Mouse (Mus musculus): ENCODE data around the gene Pitpnc1.

Gene Pitpnc1

DNA sequence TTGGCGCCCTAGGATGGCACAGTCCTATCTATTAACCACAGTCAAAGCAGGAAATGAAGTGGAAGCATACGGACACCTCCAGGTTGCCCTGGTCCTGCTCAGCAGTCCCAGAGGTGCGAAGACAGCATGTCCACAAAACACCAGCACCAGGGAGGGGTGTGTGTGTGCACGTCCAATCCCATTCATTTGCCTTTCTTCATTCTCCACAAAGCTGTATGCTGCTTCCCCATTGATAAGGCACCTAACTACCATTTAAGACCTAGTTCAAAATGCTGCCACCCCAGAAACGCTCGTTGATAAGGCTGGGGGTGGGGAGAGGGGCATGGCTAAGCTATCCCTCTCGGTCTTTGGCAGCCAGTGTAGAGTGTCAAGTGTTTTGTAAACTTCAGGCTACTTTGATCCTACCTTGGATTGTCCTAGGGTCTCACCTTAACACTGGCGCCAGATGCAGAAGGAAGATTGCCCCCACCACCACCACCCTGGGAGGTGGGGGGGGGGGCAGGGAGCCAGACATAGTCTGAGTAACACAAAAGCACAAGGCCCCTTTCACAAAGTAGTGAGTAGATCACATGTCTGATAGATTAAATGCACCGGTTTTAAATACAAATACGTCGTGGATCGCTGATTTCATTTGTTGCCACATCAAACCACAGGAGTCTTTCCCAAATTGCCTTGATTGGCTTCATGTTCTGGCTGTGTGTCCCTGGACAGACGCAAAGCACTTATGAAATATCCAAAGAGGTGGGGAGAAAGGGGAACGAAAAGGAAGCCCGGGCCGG, 2.1 kb downstream of the Pitpnc1 start:
- peak; percentile 88 for DNase-seq (ENCODE audit: low spot score)

DNA sequence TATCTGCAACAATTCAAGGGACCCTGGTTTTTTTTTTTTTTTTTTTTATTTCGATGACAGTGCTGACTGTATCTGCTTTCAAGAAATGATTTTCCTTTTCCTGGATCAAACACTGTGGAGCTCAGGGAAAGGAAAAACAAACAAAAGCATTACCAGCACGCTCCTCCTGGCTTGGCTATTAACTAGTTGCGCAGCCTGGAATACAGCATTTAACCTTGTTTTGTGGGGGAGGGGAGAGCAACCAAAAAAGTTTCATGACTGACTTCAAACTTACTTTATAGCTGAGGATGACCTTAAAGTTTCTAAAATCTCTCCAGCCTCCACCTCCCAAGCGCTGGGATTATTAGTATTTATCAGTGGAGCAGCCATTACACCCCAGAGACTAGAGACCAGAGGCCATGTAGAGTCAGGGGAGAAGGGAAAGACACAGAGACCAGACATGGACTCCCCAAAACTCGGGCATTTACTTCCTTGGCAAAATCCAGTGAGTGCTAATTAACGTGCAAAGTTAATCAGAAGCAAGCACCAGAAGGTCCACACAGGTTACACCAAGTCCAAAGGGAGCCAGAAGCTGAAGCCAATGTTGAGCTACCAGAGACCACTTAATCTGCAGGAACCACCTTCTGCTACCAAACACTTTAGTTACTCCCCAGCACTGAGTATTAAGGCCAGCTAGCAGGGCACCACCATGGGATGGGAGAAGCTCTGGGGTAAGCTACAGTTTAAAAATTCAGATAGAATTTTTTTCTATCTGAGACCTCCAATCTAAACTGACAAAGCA, 3.7 kb downstream of the Pitpnc1 start:
- no peak for DNase-seq (ENCODE audit: low spot score)

DNA sequence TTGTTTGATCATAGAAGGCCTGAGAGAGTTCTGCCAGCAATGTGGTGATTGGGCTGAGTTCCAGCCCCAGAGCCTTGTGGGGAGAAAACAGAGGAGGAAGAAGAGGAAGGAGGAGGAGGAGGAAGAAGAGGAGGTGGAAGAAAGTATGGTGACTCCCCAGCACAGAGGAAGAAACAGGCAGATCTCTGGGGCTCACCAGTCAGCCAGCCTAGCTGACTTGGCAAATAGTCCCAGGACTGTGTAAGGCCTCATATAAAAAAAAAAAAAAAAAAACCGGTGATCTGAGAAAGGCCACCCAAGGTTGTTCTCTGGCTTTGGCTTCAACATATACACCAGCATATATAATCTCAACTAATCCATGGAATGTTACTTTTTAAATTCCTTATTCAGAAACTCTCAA, 4.5 kb downstream of the Pitpnc1 start:
- no peak for DNase-seq (ENCODE audit: low spot score)

DNA sequence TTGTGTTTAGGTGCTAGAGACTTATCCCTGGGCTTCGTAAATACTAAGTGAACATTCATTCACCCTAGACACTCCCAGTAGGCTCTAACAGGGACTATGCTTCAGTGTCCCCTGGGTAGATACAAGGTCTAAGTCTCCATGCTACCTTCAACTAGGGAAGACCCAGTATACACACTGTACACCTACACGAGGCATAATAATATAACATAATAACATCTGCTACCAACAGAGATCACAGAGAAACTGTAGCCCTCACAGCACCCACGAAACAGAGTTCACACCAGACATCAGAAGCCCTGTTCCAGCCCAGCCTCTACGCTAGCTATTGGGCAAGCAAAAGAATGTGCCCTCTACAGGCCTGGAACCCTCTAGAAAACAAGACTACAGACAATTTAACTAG, 5.5 kb downstream of the Pitpnc1 start:
- no peak for DNase-seq (ENCODE audit: low spot score)

DNA sequence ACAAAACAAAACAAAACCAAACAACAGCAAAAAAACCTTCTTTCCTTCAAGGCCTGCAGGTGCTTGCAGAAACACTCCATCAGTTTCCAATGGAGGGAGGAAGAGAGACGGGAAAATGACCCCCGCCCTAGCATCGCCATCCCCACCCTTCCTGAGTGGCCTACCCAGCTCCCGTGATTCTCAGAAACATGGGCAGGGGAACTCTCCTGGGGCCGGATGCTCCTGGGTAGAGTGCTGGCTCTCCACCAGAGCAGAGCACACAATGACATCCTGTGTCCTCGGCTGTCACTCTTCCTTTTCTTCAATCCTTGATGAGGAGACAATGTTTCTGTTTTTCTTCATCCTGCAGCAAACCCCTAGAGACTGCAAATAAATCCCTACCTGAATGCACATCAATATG, 6.4 kb downstream of the Pitpnc1 start:
- no peak for DNase-seq (ENCODE audit: low spot score)

DNA sequence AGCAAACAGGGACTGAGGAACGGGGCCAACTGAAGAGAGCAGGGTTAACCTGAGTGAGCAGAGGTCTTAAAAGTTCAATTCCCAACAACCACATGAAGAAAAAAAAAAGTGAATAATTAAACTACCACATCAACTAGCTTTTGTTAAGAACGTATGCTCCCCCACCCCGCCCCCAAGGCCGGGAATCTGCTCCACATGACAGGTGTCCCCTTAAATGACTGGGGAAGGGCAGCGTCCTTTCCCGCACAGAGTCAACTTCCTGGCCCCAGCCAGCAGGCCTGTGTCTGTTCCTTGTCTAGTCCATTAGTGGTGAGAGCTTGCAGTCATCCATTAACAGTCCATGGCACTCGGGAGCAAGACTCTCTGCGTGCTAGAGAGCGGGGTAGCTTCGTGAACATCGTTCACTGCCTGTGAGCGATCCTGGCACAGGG, 7.2 kb downstream of the Pitpnc1 start:
- DNase-seq (ENCODE audit: low spot score) = no peak

DNA sequence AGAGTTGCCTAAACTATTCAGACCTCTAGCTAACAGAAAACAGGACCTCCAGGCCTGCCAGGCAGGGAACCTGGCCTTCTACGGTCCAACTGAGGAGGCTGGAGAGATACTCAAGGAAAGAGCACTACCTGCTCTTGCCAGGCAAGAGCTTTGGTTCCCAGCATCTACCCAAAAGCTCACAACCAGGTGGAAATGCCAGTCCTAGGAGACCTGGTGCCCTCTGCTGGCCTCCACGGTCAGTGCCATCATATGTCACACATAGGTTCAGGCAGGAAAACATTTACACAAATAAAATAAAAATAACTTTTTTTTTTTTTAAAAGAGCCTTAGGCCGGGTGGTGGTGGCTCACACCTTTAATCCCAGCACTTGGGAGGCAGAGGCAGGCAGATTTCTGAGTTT, 8.0 kb downstream of the Pitpnc1 start:
- no peak for DNase-seq (ENCODE audit: low spot score)

DNA sequence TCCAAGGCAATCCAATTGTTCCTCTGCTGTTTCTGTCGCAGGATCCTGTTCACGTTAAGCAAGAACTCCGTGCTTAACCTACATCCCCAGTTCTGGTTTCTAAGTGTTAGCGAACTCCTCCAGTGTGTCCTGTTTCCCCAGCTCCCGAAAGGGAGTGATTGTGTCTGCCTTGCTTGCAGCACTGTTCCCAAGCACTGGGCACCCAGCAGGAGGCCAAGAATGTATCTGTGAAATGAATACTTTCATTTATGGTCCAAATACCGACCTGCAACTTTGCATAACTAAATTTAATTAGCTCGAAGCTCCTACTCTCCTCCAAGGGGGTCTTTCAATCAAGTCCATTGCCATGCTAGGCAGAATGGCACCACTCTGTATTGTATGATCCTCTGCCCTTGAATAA, 10.7 kb downstream of the Pitpnc1 start:
- DNase-seq (ENCODE audit: low spot score) = no peak

DNA sequence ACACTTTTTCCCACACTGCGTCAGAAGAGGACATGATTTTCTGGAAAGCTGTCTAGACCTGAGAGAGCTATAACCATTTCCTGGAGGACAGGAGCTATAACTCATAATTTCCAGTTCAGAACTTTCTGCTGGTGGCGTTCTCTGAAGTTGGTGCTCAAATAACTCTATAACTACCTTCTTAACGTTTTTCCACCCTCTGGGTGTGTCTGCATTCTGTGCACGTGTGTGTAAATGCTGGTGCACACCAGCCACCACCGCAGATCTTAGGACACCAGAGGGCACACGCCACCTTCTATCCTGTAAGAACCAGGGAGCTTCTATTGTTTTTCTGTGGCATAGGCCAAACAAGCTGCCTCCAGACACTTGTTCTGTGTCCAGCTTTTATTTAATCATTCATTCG, 11.5 kb downstream of the Pitpnc1 start:
- DNase-seq (ENCODE audit: low spot score) = no peak

DNA sequence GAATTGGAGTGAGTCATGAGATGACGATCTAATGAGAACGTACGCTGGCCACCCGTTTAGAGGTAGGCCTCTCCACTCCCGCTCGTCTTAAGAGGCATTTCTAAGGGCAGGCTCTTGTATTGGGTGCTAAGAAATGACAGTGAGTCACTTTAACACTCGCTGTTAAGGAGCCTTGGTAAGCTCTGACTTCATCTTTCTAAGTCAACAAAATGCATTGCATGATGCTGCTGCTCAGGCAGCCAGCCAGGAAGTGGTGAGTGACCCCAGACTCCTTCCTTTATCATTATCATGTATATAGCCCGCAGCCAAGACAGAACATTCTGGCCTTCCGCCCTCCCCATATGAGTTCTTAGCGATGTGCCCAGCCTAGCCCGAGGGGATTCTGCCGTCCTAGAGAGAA, 12.2 kb downstream of the Pitpnc1 start:
- no peak for DNase-seq (ENCODE audit: low spot score)

DNA sequence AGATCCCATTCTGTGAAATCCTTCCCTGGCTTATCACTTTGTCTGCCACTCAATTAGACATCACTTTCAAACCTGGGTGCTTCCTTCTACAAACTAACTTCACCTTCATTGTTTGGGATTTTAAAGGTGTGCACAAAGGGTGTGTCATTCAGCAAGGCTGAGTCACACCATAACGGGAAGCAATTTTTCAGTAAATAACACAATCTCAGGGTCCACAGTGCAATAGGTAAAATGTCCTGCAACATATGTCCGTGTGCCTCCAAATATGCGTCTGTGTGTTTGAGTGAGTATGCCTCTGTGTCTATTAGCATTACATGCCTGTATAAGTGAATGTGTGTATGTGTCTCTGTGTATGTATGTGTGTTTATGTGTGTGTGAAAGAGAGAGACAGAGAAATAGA, 13.2 kb downstream of the Pitpnc1 start:
- DNase-seq (ENCODE audit: low spot score) = no peak

DNA sequence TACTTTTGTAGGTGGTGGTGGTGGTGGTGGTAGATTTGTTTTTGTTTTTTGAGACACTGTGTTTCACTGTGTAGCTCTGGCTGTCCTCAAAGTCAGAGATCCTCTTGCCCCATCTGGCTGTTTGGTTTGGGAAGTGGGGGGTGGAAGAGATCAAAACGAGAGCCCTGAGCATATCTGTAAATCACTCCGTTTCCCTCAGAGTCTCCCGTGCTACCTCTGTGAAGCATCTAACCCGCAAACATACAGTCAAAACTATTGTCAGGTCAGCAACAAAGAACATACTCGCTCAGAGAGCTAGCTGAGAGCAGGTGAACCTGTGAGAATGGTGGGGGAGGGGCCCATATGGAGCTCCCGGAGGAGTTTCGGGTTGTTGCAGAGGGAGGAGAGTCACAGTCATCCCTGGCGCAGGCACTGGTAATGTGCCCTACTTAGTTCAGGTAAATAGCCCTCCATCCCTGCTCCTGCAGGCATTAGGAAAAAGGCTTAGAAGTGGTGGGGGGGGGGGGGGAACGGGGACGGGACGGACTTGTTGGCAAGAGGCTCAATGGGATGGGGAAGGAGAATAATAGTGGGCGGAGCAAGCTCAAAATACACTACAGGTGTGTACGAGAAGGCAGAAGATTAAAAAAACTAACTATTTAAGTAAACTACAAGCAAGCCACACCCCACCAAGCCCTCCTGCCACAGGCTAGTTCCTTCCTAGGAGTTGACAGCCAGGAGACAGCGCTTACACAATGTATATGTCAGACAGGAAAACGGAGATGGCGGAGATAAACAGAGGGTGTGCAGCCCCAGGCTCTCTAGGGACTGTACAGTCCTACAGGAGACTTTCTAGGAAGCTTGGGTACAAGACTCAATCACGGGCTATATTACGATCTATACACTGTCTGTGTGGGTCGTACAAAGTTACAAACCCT, 15.7 kb downstream of the Pitpnc1 start:
- no peak for DNase-seq (ENCODE audit: low spot score)

DNA sequence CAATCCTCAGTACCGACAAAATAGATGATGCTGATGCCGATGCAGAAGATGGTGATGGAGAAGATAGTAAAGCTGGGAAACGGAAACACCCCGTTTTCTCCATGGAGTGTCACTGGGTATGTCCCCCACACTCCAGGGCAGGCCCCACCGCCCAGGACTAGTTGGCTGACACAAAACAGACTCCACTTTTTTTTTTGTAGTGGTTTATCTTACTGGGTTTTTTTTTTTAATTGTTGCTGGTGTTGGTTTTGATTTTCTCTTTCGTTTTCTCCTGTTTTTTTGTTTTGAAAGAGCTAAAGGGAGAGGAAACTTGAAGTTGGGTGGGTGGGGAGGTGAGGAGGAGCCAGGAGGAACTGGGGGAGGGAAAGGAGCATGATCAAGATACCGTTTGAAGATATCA, 18.4 kb downstream of the Pitpnc1 start:
- no peak for DNase-seq (ENCODE audit: low spot score)

DNA sequence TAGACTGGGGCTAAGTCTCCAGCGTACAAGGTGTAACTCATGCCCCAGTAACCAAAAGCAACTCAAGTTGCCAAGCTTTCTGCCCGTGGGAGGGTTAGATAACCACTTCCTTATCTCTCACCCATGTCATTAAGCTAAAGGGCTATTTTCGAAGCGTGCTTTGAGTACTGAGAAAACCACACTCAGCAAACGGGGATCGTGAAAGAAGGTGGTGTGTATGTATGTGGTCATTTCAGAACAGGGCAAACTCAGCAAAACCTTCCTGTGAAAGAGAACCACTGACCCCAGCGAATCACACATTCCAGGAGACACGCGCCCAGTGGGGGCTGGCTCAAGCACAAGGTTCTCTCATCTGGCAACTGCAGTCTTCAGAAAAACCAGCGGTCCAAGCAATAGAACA, 19.4 kb downstream of the Pitpnc1 start:
- DNase-seq (ENCODE audit: low spot score) = peak; percentile 79

DNA sequence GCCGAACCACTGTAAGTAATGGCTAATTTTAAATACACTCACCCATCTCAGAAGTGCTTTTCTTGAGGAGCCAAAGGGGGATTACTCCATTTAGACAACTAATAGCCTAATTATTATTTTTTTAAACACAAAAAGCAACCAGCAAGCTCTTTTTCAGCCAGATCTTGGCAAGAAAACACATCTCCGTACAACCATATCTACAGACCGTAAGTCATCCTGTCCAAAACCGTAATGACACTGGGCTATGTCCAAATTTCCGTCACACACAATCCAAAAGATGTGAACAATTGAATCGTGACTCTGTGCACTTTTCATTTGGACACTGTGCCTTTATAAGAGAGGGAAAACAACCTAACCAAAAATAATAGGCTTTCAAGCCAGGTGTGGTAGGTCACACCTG, 20.4 kb downstream of the Pitpnc1 start:
- no peak for DNase-seq (ENCODE audit: low spot score)

DNA sequence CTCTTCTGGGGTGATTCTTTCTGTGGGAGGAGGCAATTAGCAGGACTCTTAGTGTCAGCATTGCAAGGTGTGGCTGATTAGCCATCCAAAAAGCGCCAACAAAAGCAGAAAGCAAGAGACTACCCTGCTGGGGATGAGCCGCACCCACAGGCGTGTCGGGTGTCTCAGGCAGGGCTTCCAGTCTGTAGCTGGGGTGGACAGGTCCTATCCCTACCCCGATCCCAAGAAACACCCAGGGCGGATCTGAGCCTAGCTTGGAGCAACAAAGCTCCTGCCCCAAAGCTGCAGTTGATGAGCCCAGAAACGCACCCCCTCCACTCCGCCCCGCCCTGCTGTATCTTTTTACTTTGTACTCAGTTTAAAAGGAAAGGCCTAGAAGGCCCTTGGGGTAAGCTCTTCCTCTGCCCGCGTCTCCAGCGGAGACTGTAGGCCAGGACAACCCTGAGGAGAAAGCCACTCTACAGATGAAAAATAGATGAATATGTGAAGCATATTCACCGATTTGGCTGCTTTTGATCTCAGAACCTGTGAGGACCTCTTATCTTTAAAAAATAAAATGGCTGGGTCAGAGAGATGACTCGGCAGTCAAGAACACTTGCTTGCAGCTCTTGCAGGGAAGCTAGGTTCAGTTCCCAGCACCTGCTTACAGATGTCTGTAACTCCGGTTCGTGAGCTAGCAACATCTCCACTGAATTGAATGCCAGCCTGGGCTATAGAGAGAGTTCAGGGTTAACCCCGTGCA, 21.2 kb downstream of the Pitpnc1 start:
- peak; percentile 70 for DNase-seq (ENCODE audit: low spot score)

DNA sequence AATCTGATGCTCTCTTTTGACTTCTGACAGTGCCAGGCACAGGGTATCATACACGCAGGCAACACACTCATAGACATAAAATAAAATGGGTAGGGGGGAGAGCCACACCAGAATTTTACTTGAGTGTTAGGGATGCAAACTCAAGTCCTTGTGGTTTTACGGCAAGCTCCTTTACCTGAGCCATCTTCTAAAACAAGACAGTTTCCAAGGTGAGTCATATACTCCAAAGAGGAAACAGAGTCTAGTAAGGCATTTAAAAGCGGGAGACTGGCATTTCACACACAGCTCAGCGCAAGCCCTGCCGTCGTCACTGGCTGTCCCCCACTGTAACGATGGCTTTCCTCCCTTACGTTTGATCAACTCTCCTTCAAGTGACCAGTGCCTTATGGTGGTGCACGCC, 22.6 kb downstream of the Pitpnc1 start:
- no peak for DNase-seq (ENCODE audit: low spot score)

DNA sequence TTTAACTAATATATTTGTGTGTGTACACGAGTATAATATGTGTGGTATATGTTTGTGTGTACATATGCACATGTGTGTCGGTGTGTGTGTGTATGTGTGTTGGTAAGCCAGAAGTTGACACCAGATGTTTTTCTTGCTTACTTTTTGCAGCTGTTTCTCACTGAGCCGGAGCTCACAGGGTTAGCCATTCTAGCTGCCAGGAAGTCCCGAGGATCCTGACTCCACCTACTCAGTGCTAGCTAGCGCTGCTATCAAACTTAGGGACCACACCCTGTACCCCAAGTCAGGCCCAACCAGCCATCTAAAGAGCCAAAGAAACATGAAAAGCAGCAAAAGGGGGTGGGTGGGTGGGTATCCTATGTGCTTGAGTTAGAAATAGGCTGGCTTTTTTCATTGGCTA, 23.1 kb downstream of the Pitpnc1 start:
- DNase-seq (ENCODE audit: low spot score) = peak; percentile 76

DNA sequence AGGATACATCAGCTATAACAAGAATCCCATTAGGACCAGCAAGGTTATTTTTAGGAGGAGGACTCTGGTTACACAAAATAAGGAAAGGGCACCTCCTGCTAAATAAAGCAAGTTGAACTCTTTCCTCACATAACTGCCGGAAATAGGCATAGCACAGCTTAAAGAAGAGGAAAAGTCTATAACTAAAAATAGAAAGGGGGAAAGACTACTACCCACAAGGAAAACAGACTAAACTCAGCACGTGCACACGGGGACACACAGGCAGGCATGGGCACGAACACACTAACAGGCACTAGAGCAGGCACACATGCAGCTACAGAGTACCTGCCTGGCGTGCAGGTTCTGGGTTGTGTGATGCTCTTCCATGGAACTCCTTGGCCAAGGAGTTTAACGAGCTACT, 23.8 kb downstream of the Pitpnc1 start:
- DNase-seq (ENCODE audit: low spot score) = no peak

DNA sequence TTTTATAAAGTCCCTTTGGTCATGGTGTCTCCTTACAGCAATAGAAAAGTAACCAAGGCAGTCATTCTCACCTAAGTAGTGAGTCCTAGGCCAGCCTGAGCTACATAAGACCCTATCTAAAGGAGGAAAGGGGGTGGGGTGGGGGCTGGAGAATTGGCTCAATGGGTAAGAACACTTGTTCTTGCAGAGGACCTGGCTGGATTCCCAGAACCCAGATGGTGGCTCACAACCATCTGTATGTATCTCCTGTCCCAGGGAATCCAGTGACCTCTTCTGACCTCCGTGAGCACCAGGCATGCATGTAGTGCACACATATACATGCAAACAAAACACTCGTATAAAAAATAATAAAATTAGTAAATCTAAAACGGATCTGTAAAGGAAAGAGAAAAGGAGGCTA, 24.8 kb downstream of the Pitpnc1 start:
- no peak for DNase-seq (ENCODE audit: low spot score)

DNA sequence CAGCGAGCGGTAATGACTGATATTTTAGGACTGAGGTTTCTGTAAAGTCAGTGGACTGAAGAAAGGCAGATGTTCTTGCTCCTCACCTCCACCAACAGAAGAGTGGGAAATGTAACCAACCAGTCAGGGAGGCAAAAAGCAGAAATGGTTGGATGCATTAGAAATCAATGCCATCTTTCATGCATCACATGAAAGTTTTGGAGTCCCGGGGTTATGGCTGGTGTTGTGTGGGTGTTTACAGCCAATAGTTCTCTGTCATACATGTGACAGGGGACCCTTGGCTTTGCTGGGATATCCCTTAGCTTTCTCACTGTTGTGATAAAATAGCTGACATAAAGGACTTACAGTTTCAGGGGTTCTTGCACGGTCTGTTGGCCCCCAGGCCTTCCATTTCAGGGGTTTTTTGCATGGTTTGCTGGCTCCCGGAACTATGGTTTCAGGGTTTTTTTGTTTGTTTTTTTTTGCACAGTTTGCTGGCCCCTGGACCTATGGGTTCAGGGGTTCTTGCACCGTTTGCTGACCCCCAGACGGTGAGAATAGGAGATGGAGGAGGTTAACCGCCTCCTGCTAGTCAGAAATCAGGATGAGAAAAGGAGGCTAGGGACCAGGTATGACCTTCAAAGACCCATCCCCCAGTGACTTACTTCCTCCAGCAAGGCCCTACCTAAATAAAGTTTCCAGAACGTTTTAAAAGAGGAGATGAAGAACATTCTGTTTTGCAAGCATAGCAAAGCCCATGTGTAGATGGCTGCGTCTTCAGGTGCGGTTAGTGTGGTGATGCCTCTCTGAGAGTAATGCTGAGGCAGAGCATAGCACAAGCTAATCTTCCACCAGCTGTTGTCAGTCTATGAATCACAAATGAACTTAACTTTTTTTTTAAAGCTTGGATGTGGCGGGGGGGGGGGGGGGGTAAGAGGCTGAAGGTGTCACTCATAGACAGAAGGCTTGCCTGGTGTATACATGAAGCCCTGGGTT, 27.1 kb downstream of the Pitpnc1 start:
- no peak for DNase-seq (ENCODE audit: low spot score)

Measured in c-Kit-positive CD71-positive TER-119-positive erythroid progenitor cells, embryonic 14.5 days (primary cell).